Mouse (Mus musculus): ENCODE results near the gene Slit3.

DNA sequence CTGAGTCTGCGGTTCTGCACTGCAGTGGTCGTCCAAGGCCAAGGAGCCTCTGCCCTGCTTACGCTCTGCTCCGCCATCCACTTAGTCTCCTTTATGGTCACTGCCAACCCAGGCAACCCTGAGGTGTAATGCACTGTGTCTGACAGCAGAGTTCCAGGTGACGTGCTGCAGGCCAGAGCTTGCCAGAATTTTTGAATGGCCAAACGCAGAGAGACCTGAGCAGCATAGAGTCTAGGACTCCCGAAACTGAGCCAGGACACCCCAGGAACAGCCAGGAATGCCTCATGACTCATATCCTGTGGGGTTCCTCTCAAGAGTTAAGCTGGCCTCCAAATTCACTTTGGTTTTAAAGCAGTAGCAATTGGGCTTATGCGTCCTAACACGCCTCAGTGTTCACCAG is 429.0 kb downstream of the Slit3 start:
- TF ChIP-seq POLR2AphosphoS5 (IDR thresholded peaks at IDR 0.05; ENCODE audit: insufficient replicate concordance, low read depth, low read length) (no peak), CTCF (IDR thresholded peaks at IDR 0.05; ENCODE audit: low read depth, low read length) (no peak), GATA1 (IDR thresholded peaks at IDR 0.05; ENCODE audit: borderline replicate concordance, low read length) (no peak)

Measured in G1E (cell line).